Mouse (Mus musculus): Measurements from ENCODE around the gene Jam3. TPM values are rescaled to one million over a fixed set of nuclear protein-coding genes. Genes with fewer than 3 reads are reported as not detected.

Gene Jam3
- polyA plus RNA-seq, 1 experiment: 0.03 TPM

- no peaks in the 10 kb centered on the region for H3K9me3 ChIP-seq (ENCODE audit: control insufficient read depth, low read length)
- no peak for TF ChIP-seq TAL1 (IDR thresholded peaks at IDR 0.05; ENCODE audit: low read length)
- peaks cover under 1% of the 10 kb centered on the region for H3K27me3 ChIP-seq (ENCODE audit: control insufficient read depth)
- no peak overlapping the region for H3K4me3 ChIP-seq (replicated peaks)
- no peaks in the 10 kb centered on the region for H3K36me3 ChIP-seq (ENCODE audit: control insufficient read depth)
- H3K4me1 ChIP-seq (ENCODE audit: control insufficient read depth): no peaks in the 10 kb centered on the region
These were observed 6.4 kb downstream of the Jam3 start for GRCm38 (mm10) chr9:27148631-27149471.

- no peaks in the 10 kb centered on the region for H3K36me3 ChIP-seq (ENCODE audit: control insufficient read depth)
- H3K4me1 ChIP-seq (ENCODE audit: control insufficient read depth): no peaks in the 10 kb centered on the region
- TF ChIP-seq GATA1 (IDR thresholded peaks at IDR 0.05; ENCODE audit: low read length) (no peak), TAL1 (IDR thresholded peaks at IDR 0.05; ENCODE audit: low read length) (no peak)
- no peak overlapping the region for H3K4me3 ChIP-seq (replicated peaks)
- H3K27me3 ChIP-seq (ENCODE audit: control insufficient read depth): no peaks in the 10 kb centered on the region; the same call in 1 of the 2 replicates
- no peaks in the 10 kb centered on the region for H3K9me3 ChIP-seq (ENCODE audit: control insufficient read depth, low read length)
These were observed 7.3 kb downstream of the Jam3 start for GRCm38 (mm10) chr9:27147946-27148345.

- no peaks in the 10 kb centered on the region for H3K4me1 ChIP-seq (ENCODE audit: control insufficient read depth)
- H3K36me3 ChIP-seq (ENCODE audit: control insufficient read depth): no peaks in the 10 kb centered on the region
- no peaks in the 10 kb centered on the region for H3K9me3 ChIP-seq (ENCODE audit: control insufficient read depth, low read length)
- no peak overlapping the region for H3K4me3 ChIP-seq (replicated peaks)
- TF ChIP-seq GATA1 (IDR thresholded peaks at IDR 0.05; ENCODE audit: low read length) (no peak), TAL1 (IDR thresholded peaks at IDR 0.05; ENCODE audit: low read length) (no peak)
- H3K27me3 ChIP-seq (ENCODE audit: control insufficient read depth): no peaks in the 10 kb centered on the region
These were observed 8.4 kb downstream of the Jam3 start for GRCm38 (mm10) chr9:27146826-27147225.

- H3K9me3 ChIP-seq (ENCODE audit: control insufficient read depth, low read length): no peaks in the 10 kb centered on the region
- TF ChIP-seq GATA1 (IDR thresholded peaks at IDR 0.05; ENCODE audit: low read length) (no peak), TAL1 (IDR thresholded peaks at IDR 0.05; ENCODE audit: low read length) (no peak)
- no peaks in the 10 kb centered on the region for H3K4me1 ChIP-seq (ENCODE audit: control insufficient read depth)
These were observed 10.2 kb downstream of the Jam3 start for GRCm38 (mm10) chr9:27144996-27145395.

GRCm38 (mm10) chr9:27144271-27144840 is 10.9 kb downstream of the Jam3 start:
- Histone ChIP-seq H3K4me1 (ENCODE audit: control insufficient read depth) (no peaks in the 10 kb centered on the region), H3K27me3 (ENCODE audit: control insufficient read depth) (no peaks in the 10 kb centered on the region), H3K4me3 (replicated peaks) (no peak overlapping the region), H3K36me3 (ENCODE audit: control insufficient read depth) (no peaks in the 10 kb centered on the region), H3K9me3 (ENCODE audit: control insufficient read depth, low read length) (no peaks in the 10 kb centered on the region)
- no peak for TF ChIP-seq GATA1 (IDR thresholded peaks at IDR 0.05; ENCODE audit: low read length)
- no peak for TF ChIP-seq TAL1 (IDR thresholded peaks at IDR 0.05; ENCODE audit: low read length)

More at GRCm38 (mm10) chr9:27144996-27145395, 10.2 kb downstream of the Jam3 start:
- Histone ChIP-seq H3K4me3 (replicated peaks) (no peak overlapping the region), H3K27me3 (ENCODE audit: control insufficient read depth) (no peaks in the 10 kb centered on the region), H3K36me3 (ENCODE audit: control insufficient read depth) (no peaks in the 10 kb centered on the region)

GRCm38 (mm10) chr9:27140432-27141065 is 14.7 kb downstream of the Jam3 start:
- no peak for TF ChIP-seq GATA1 (IDR thresholded peaks at IDR 0.05; ENCODE audit: low read length)
- no peak for TF ChIP-seq TAL1 (IDR thresholded peaks at IDR 0.05; ENCODE audit: low read length)
- no peaks in the 10 kb centered on the region for H3K27me3 ChIP-seq (ENCODE audit: control insufficient read depth)
- H3K4me1 ChIP-seq (ENCODE audit: control insufficient read depth): no peaks in the 10 kb centered on the region
- no peak overlapping the region for H3K4me3 ChIP-seq (replicated peaks)
- no peaks in the 10 kb centered on the region for H3K36me3 ChIP-seq (ENCODE audit: control insufficient read depth)
- H3K9me3 ChIP-seq (ENCODE audit: control insufficient read depth, low read length): no peaks in the 10 kb centered on the region

- H3K36me3 ChIP-seq (ENCODE audit: control insufficient read depth): no peaks in the 10 kb centered on the region
These were observed 18.6 kb downstream of the Jam3 start for GRCm38 (mm10) chr9:27136651-27137050.

GRCm38 (mm10) chr9:27135372-27135771 is 19.8 kb downstream of the Jam3 start:
- TF ChIP-seq TAL1 (IDR thresholded peaks at IDR 0.05; ENCODE audit: low read length): no peak
- TF ChIP-seq GATA1 (IDR thresholded peaks at IDR 0.05; ENCODE audit: low read length): no peak
- no peaks in the 10 kb centered on the region for H3K27me3 ChIP-seq (ENCODE audit: control insufficient read depth)
- no peak overlapping the region for H3K4me3 ChIP-seq (replicated peaks)
- H3K9me3 ChIP-seq (ENCODE audit: control insufficient read depth, low read length): no peaks in the 10 kb centered on the region
- H3K4me1 ChIP-seq (ENCODE audit: control insufficient read depth): no peaks in the 10 kb centered on the region
- no peaks in the 10 kb centered on the region for H3K36me3 ChIP-seq (ENCODE audit: control insufficient read depth)

More at GRCm38 (mm10) chr9:27136651-27137050, 18.6 kb downstream of the Jam3 start:
- no peak for TF ChIP-seq GATA1 (IDR thresholded peaks at IDR 0.05; ENCODE audit: low read length)
- no peak for TF ChIP-seq TAL1 (IDR thresholded peaks at IDR 0.05; ENCODE audit: low read length)
- Histone ChIP-seq H3K4me1 (ENCODE audit: control insufficient read depth) (no peaks in the 10 kb centered on the region), H3K27me3 (ENCODE audit: control insufficient read depth) (no peaks in the 10 kb centered on the region), H3K9me3 (ENCODE audit: control insufficient read depth, low read length) (no peaks in the 10 kb centered on the region), H3K4me3 (replicated peaks) (no peak overlapping the region)

- Histone ChIP-seq H3K9me3 (ENCODE audit: control insufficient read depth, low read length) (no peaks in the 10 kb centered on the region), H3K4me1 (ENCODE audit: control insufficient read depth) (no peaks in the 10 kb centered on the region), H3K27me3 (ENCODE audit: control insufficient read depth) (no peaks in the 10 kb centered on the region), H3K36me3 (ENCODE audit: control insufficient read depth) (no peaks in the 10 kb centered on the region), H3K4me3 (replicated peaks) (no peak overlapping the region)
- no peak for TF ChIP-seq TAL1 (IDR thresholded peaks at IDR 0.05; ENCODE audit: low read length)
- TF ChIP-seq GATA1 (IDR thresholded peaks at IDR 0.05; ENCODE audit: low read length): no peak
These were observed 20.8 kb downstream of the Jam3 start for GRCm38 (mm10) chr9:27134410-27134809.

Data from erythroblast, embryonic 14.5 days (primary cell).